Mouse (Mus musculus): ENCODE data around the gene Ndufb7.
"Not testable (repeated sequence)": the region's sequence is repeated elsewhere in the genome, so short reads cannot be mapped to it uniquely, and the experiment has no call there.

Ndufb7 gene

GRCm38 (mm10) chr8:83566469-83567395 lies at the start of gene Ndufb7:
Ndufb7 (plus strand) TSS chr8:83566671.
- peak; percentile 93 to 96 for DNase-seq

GRCm38 (mm10) chr8:83520432-83520831 lies 46.0 kb upstream of the Ndufb7 start:
- DNase-seq = no peak

GRCm38 (mm10) chr8:83520907-83521306 lies 45.6 kb upstream of the Ndufb7 start:
- not testable (repeated sequence) for DNase-seq

- DNase-seq = no peak
Observed at GRCm38 (mm10) chr8:83521310-83521709, 45.2 kb upstream of the Ndufb7 start.

GRCm38 (mm10) chr8:83534802-83535201 lies 31.7 kb upstream of the Ndufb7 start:
- DNase-seq = no peak

GRCm38 (mm10) chr8:83535736-83536135 lies 30.7 kb upstream of the Ndufb7 start, which contains the start of gene Olfr370:
Olfr370 (plus strand) TSS chr8:83535780.
- no peak for DNase-seq

GRCm38 (mm10) chr8:83562669-83563068 lies 3.8 kb upstream of the Ndufb7 start:
- DNase-seq = no peak

- DNase-seq = no peak
Observed at GRCm38 (mm10) chr8:83563246-83563645, 3.2 kb upstream of the Ndufb7 start.

- DNase-seq = peak in 1 of 2 experiments; percentile 31
Observed at GRCm38 (mm10) chr8:83565731-83566375, 618 bp upstream of the Ndufb7 start.

- DNase-seq = no peak
Observed at GRCm38 (mm10) chr8:83567668-83568067, 1.2 kb downstream of the Ndufb7 start.

GRCm38 (mm10) chr8:83568128-83568527 lies 1.7 kb downstream of the Ndufb7 start:
- no peak for DNase-seq

- no peak for DNase-seq
Observed at GRCm38 (mm10) chr8:83568755-83569154, 2.3 kb downstream of the Ndufb7 start.

GRCm38 (mm10) chr8:83569165-83569564 lies 2.7 kb downstream of the Ndufb7 start:
- no peak for DNase-seq

- DNase-seq = no peak
Observed at GRCm38 (mm10) chr8:83570272-83571000, 4.0 kb downstream of the Ndufb7 start.

GRCm38 (mm10) chr8:83571001-83571340 lies 4.5 kb downstream of the Ndufb7 start:
- not testable (repeated sequence) for DNase-seq

GRCm38 (mm10) chr8:83571791-83572190 lies 5.3 kb downstream of the Ndufb7 start:
- no peak for DNase-seq

GRCm38 (mm10) chr8:83572246-83572812 lies 5.9 kb downstream of the Ndufb7 start:
- no peak for DNase-seq

- peak; percentile 62 to 77 for DNase-seq
Observed at GRCm38 (mm10) chr8:83573140-83573875, 6.8 kb downstream of the Ndufb7 start.

GRCm38 (mm10) chr8:83574631-83575315 lies 8.3 kb downstream of the Ndufb7 start:
- no peak for DNase-seq

GRCm38 (mm10) chr8:83575561-83576515 lies 9.4 kb downstream of the Ndufb7 start:
- no peak for DNase-seq

Data from thymus, postnatal 36 days (tissue).